Mouse (Mus musculus) brain, embryonic 14.5 days (tissue): Measurements from ENCODE around the gene Ncoa5.

Experiments used
- CTCF ChIP-seq: fragments of 200-500 bp; IDR thresholded peaks from 2 replicates; pipeline ENCODE4 v1.5.1; 2012; ENCODE audit warnings: inconsistent platforms, mild to moderate bottlenecking, moderate library complexity, borderline replicate concordance; ENCODE audit not compliant: insufficient read depth, insufficient read length; ENCODE audit errors: extremely low read depth
- POLR2A ChIP-seq: fragments of 200-500 bp; IDR thresholded peaks from 2 replicates; pipeline ENCODE4 v1.6.1; 2012; ENCODE audit warnings: mild to moderate bottlenecking, inconsistent platforms, borderline replicate concordance; ENCODE audit not compliant: poor library complexity, insufficient read depth, insufficient read length, severe bottlenecking; ENCODE audit errors: extremely low read depth

- TF ChIP-seq POLR2A (no peak), CTCF (no peak)
Observed at GRCm38 (mm10) chr2:164975611-164976010, 59.1 kb downstream of the Ncoa5 start.
